Mouse (Mus musculus) ovary, postnatal 14 days (tissue): ENCODE measurements around the gene Adgrb3.
"Not testable (repeated sequence)": the region's sequence is repeated elsewhere in the genome, so short reads cannot be mapped to it uniquely, and the experiment has no call there.

Experiments used
- DNase-seq: peaks from one replicate; pipeline ENCODE4 v3.0.0; 2022; ENCODE audit warnings: low spot score

Adgrb3 gene

DNA sequence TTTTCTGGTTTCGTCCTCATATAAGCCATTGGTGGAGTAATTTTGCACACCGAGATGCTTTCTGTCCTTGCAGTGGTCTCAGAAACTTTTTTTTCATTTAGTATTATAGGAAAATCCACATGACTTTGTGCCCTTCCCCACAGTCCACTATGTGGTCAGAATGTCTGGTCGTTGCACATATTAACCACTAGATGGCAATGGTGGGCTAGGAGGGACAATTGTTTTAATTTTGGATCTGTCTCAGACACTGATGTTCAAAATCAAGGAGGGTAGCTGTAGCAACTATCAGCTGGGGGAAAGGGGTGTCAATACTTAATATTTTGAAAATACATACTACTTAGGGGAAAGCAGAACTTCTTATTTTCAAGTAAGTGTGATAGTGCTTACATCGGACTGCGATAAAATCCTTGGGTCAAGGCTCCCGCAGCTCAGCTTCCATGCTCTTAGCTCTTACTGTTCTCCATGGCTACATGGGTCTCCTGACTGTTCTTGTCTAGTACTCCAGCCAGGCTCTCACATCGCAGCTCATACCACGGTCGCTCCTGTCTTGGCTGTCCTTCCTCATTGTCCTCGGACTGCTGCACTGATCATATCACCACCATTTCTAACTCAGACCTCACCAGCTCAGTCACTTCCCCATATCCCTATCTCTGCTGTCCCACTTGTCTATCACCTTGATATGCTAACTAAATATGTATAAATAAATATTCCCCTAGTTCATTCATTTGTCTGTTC lies 319.0 kb downstream of the Adgrb3 start:
- peak; percentile 7 for DNase-seq

- DNase-seq: no peak
These were observed 325.2 kb downstream of the Adgrb3 start for GRCm38 (mm10) chr1:25504313-25504712.

GRCm38 (mm10) chr1:25503524-25503923 lies 326.0 kb downstream of the Adgrb3 start:
- DNase-seq: no peak

- no peak for DNase-seq
These were observed 334.1 kb downstream of the Adgrb3 start for GRCm38 (mm10) chr1:25495202-25495914.

DNA sequence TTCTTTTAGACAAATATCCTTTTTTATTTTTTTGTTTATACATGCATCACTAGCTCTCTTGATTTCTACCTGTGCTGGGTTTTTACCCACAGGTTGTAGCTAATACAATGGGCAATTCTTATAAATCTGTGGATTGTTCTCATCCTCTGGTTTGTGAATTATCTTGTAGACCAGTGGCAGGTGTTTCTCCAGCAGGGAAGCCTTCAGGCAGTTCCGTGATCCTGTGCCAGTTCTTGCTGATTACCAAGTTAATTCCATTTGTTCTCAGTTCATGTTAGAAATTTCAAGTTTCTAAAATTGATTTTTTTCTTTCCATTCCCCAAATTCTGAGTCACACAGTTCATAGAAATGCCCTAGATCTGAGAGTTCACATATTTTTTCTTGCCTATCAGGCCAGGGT lies 338.0 kb downstream of the Adgrb3 start:
- no peak for DNase-seq

- no peak for DNase-seq
These were observed 339.3 kb downstream of the Adgrb3 start for GRCm38 (mm10) chr1:25490174-25490573.

- DNase-seq: no peak
These were observed 353.8 kb downstream of the Adgrb3 start for GRCm38 (mm10) chr1:25475699-25476098.

GRCm38 (mm10) chr1:25474469-25474868 lies 355.0 kb downstream of the Adgrb3 start:
- no peak for DNase-seq

DNA sequence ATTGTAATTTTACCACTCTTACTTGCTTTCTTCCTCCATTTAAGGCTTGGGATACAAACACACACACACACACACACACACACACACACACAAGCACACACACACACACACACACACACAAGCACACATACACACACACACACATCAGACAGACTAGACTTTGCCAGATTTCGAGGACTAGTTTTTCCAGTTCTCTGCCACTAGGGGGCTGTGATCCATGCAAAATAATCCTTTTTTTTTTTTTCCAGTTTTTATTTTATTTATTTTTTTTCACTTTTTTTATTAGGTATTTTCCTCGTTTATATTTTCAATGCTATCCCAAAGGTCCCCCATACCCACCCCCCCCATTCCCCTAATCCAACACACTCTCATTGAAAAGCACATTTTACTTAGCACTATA lies 357.9 kb downstream of the Adgrb3 start:
- DNase-seq: not testable (repeated sequence)

DNA sequence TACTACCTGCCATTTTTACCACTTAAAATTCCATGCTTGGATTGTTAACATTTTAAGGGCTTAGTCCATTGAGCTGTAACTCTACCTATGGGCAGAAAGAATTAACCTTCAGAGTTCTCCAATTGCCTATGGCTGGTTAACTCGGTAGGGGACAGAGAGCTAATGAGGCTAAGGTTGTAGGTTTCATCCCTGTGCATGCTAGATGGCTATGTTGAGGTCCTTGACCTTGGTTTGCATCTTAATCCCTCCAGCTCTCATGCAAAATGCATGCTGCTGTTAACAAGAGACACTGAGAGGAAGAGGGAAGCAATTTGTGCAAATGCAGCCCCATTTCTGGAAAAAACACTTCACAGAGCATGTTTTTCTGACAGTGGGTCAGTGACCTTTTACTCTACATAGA lies 366.9 kb downstream of the Adgrb3 start:
- DNase-seq: no peak

- no peak for DNase-seq
These were observed 394.0 kb downstream of the Adgrb3 start for GRCm38 (mm10) chr1:25435506-25435905.

- no peak for DNase-seq
These were observed 399.2 kb downstream of the Adgrb3 start for GRCm38 (mm10) chr1:25430219-25430862.

DNA sequence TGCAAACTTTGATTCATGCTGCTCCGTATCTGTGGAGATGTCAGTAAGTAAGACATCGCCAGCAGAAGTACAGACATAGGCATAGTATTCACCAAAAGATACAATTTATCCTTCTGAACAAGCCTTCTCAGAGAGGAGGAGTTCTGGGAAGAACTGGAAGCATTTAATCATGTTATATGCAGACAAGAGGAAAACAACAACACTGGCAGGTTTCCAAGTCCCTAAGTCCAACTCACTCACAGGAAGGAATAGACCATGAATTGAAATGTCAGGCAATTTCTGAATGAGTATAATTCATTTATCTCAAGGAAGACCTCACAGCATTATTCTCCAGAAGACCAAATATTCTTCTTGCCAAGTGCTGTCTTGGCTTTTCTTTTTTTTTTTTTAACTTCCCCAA lies 408.8 kb downstream of the Adgrb3 start:
- no peak for DNase-seq

GRCm38 (mm10) chr1:25419378-25419777 lies 410.1 kb downstream of the Adgrb3 start:
- no peak for DNase-seq

DNA sequence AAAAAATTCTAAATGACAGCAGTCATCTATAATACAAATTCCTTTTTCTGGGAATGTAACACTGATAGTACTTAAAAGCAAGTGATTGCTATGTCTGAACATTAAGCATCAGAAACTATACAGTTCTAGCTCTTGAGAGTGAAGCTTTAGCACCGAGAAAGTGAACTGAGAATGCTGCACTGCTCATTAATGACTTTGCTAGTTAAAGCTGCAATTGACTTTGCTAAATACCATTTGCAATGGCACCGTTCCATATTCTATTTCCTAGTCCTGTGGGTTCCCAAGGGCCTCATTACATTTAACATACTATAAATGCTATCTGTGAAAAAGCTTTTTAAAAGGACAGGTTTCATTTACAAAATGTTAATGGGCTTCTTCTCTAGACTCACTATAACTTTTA lies 414.4 kb downstream of the Adgrb3 start:
- DNase-seq: no peak

DNA sequence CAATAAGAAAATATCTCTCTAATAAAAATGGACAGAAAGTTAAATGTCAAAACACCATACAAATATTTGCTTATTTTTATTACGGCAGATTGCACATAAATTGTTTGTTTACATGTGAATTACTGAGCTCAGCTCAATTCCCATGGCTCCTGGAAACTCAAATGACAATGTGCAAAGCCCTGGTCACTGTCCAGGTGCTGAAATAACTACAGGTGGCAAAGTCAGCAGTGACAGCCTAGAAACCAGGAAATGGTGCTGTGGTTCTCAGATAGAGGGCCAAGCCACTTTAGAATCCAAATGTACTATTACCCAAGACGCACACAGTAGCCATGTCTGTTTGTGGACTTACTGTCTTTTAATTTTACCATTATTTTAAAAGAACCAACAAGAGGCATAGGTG lies 465.3 kb downstream of the Adgrb3 start:
- DNase-seq: no peak

DNA sequence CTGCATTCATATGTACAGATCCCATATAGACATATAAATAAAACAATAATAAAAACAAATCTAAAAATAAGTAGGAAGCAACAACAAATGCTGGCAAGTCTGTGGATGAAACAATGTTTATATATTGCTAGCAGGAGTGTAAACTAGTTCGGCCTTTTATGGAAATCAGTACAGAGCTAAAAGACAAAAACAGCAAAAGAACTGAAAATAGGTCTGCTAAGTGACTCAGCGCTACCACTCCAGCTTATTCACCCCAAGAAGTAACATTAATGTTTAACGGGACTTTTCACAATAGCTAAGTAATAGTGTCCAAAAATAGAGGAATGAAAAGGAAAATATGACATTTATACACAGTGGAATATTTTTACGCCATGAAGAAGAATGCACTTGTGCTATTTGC lies 471.0 kb downstream of the Adgrb3 start:
- no peak for DNase-seq

GRCm38 (mm10) chr1:25355486-25355885 lies 474.0 kb downstream of the Adgrb3 start:
- DNase-seq: no peak

DNA sequence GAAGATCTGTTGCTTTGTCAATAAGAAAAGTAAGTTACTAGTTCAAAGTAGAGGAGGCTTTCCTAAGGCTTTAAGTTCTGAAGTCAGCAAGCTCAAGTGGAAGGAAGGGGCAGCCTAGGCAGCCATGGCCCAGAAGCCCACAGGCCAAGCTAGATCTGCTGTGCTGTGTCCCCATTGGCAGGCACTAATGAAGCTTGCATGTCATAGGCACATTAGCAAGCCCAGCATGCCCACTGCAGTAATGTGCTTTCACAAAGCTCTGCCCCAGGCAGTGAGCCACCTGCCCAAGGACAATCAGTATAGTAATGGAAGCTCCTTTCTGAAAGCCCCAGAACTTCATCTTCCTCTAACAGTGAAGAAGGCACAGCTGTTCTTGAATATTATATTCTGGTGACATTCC lies 484.6 kb downstream of the Adgrb3 start:
- DNase-seq: no peak

GRCm38 (mm10) chr1:25325406-25325805 lies 504.1 kb downstream of the Adgrb3 start:
- no peak for DNase-seq

DNA sequence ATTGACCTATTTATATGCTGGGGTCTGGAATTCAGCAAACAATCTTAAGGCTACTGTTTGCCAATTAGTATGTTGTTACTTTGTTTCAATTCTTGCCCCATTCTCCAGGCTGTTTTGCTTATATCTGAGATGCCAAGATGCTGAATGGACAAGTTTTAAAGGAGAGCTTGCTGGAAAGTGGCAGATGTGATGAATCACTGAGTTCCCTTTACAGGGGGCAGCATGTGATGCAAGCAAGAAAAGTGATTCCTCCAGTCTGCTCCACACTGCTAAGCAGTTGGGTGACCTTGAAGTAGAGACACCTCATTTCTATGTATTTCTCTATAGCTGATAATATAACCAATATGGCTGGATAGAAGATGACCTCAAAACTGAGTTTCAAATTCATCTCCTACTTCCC lies 512.4 kb downstream of the Adgrb3 start:
- no peak for DNase-seq

DNA sequence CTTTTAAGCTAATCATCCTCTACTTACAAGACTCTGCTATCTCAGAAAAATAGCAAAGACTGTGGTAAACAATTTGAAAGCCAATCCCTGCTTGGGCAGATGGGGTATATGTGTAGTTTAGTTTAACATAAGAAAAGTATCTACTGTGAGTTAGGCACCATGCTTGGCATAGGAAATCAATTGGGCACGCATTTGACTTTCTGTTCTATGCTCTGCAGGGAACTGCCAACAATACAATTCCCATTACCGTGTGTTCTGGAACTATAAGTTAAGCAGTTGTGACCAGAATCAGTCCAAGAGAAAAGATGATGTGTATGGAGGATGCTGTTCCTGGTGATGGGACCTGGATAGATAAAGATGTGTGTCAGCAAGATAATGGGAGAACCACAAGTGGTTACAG lies 517.2 kb downstream of the Adgrb3 start:
- DNase-seq: no peak

DNA sequence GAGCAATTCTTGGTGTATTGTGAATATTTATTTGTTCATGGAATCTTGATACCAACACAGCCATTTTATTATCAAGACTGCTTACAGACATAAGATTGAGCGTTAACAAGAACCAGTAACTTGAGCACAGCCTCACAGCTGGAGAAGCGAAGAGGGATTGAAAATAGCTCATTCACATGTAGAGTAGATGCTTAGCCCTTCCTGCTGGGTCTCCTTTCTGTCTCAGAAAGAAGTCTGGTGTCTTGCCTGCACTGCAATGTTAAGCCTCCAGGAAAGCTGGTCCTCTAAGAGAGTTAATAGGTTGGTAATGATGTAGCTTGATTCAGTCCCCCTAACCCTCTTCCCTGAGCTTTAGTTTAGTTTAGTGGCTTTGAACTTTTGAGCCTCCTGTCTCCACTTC lies 519.4 kb downstream of the Adgrb3 start:
- DNase-seq: no peak
